Mouse (Mus musculus) spleen, adult 2 months (tissue): ENCODE measurements around the gene Pacsin1.

Experiments used
- CTCF ChIP-seq: fragments of 200-500 bp; IDR thresholded peaks from 2 replicates; pipeline ENCODE4 v1.5.1; 2011; ENCODE audit warnings: mild to moderate bottlenecking, inconsistent platforms; ENCODE audit not compliant: insufficient read depth, insufficient read length, insufficient replicate concordance; ENCODE audit errors: extremely low read depth
- POLR2A ChIP-seq: fragments of 200-500 bp; IDR thresholded peaks from 2 replicates; pipeline ENCODE4 v1.6.1; 2011; ENCODE audit warnings: low read depth, low read length, inconsistent platforms

DNA sequence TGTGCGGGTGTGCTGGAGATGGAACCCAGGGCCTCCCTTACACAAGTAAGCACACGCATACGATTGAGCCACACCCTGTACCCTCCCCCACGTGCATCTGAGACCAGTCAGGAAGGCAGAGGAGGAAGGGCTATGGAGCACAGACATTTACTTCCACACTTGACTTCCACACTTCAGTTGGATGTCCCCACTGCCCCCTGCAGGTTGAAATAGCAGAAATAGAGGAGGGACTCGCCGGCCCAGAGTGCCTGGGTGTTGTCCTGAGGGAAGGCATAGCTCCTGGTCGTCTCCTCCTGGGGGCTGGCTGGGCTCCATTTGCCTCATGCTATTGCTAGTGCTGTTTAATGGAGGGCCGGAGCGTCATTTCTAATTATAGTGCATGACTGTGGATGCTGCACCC lies 20.1 kb downstream of the Pacsin1 start:
- TF ChIP-seq CTCF (no peak), POLR2A (no peak)
